Mouse (Mus musculus) c-Kit-positive CD71-positive TER-119-negative erythroid progenitor cells, embryonic 14.5 days (primary cell): ENCODE results near the gene Gja5.
A peak's percentile ranks its signal among the peaks of the same experiment; 100 is the strongest.

Experiments
- DNase-seq: peaks from one replicate; pipeline ENCODE4 v3.0.0-alpha.2; 2013; ENCODE audit warnings: low read depth

Gja5 gene

DNA sequence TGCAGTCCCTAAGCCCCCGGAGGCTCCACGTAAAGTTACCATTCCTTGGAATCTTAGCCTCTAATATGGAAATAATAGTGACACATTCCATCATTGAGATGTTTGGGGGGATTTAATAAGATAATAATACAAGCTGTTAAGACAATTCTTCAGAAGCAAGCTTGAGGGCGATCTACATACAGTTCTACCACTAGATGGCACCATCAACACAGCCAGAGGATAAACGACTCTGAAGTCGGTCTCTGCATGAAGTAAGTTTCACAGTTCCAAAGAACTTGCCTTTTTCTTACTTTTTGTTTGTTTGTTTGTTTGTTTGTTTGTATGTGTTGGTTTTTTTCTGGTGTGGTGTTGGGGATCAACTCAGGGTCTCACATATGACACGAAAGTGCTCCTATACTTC is 31.7 kb downstream of the Gja5 start:
- DNase-seq: peak; percentile 32

DNA sequence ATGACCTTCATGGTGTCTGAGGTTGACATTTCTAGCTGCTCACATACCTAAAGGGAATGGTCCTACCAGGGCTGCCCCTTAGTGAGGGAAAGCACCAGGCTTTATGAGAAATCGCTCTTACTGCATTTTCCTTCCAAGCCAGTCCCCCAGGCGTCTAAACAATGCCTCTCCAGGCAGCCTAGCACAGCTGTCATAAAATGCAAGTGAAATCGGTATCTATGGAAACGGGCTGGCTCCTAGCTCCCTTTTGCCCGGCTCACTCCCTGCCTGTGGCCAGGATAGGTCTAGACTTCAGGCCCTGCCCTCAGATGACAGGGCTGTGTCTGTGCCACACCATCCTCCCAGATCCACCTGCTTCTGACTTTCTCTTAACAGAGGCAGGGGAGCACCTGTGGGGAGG is 33.1 kb downstream of the Gja5 start:
- no peak for DNase-seq

DNA sequence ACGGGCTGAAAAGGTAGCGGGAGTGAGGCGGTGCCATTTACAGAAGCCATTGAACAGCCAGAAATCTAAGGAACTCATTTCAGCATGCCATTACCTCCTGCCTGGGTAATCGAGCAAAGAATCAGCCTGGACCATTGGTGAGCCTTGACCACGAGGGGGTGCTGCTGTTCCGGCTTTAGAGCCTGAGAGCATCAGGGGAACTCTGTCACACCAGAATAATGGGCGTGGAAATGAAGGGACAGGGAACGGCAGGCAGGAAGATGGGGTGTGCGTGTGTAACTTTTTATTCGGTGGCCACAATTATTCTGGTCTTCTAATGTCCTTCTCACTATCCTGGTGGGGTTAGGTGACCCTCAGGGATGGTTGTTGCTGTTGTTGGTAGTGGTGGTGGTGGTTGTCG is 34.2 kb downstream of the Gja5 start:
- DNase-seq: peak; percentile 52

DNA sequence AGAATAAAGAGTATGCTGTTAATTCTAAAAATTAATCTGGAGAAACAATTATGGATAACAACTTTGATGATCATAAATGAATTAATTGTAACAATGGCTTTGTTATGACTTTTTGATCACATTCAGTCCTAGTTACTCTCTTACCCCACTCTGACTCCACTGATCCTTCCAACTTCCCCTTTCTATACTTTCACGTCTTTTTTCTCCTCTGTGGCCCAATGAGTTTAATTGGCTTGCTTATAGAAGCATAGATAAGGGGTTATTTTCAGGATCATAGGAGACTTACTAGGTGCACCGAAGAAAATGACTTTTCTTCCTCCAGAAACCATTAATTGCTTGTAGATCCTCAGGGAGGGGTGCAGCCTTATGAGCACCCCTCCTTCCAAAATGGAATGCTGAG is 38.2 kb downstream of the Gja5 start:
- no peak for DNase-seq

DNA sequence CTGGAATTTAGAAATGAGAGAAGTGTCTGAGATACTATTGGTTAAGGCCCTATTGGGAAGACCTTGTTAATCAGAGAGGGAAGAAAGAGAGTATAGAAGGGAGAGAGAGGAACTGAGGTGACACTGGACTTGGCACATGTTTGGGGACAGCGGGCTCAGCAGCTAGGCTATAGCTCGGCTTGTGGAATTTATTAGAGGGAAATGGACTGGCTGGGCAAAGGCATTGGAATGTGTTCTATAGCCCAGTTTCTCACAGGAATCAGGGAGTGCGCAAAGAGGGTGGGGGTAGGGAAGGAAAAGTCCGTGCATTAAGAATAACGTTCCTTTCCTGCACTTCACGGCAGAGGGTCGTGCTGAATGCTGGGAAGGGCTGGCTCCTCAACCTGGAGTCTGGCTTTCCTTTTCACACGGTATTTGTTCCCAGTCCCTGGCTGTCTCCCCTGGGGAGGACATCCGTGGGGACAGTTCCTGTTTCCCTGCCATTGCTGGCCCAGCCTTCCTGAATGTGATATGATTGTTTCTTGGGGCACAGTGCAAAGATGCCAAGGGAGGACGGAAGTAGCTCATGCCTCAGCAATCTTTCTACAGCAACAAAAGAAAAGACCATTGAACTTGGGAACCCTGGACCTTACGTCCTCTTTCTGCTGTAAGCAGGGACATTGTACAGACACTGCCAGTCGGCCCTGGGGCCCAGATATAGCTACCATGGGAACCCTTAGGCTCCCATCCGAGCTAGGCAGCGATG is 49.2 kb downstream of the Gja5 start:
- no peak for DNase-seq

DNA sequence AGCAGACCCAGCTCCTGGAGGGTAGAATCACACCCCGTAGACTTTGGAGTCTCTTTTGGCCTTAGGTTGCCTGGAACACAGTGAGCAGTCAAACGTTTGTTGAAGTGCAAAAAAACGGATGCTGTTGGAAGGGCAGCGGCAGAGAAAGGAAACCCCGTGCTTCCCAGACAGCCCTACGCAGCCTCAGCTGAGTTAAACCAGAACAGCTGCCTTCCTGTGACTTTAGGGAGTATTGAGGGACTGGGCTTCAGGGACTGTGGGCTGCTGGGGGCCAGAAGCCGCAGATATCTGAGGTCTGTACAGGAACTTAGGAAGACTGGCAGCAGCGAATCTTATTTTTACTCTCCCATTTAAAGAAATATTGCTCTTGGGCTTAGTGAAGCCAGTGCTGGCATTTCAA is 56.1 kb downstream of the Gja5 start:
- no peak for DNase-seq

DNA sequence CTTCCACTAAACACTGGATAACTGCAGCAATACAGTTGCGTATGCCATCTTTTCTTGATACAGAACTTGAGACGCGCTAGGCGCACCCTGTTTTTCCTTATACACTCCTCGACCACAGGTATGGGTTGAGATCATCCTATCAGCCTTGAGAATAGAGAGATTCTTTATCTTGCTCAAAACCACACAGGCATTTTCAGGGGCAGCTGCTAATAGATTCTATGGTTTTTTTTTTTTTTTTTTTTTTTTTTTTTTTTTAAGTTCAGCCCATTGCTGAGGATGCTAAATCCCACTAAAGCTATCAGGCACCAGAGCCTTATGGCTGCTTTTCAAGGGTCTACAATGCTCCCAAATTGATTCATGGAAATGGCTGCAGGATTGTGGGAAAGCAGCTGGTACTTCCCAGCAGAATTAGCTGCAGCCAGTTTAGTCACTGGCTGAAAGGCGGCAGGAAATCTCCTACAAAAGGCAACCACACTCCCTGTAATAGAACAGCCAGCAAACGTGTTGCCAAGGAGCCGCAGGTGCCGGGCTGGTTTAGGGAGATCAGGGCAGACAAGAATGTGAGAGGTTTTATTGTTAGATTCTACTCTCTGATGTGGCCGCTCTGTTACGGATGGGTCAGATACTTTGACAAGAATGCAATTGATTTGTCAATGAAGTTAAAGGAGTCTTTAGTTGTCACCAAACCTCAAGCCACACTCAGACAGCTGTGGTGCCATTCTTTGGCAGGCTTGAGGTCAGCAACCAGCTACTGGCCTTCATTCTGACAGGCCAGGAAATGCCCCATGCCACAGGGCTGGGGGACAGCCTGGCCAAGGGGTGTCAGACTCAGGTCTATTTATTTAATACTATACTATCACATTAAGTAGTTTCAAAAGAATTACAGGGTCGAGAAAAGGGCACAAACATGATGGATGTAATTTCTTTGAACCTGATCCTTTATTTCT is 58.9 kb downstream of the Gja5 start:
- DNase-seq: no peak

DNA sequence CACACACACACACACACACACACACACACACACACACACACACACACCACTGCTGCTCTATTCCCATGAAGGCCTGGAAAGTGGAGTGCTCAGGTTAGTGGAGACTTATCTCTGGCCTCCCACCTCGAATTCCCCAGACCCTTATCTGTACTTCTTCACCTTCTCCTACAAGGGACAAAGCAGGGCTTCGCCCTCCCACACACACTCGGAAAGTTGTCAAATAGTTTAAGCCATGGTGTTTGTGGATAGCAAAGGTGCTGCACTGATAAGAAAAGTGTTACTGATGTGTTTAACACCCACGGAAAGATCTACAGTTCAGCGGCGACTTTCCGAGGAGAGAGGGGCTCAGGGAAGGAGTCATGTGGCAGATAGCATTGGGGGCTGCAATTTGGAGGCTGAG is 66.5 kb downstream of the Gja5 start:
- peak; percentile 9 for DNase-seq

DNA sequence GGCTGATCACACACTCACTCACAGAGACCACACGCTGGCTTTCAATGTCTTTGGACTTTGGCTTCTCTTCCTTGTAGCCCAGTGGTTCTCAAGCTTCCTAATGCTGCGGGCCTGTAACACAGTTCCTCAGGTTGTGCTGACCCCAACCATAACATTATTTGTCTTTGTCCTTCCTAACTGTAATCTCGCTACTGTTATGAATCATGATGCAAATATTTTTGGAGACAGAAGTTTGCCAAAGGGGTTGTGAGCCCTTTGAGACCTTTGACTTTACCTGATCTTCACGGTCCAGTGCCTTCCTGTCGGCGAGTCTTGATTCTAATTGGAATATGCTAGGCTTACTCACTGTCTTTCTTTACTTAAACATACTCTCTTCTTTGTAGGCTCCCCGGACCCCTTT is 70.0 kb downstream of the Gja5 start:
- DNase-seq: no peak

DNA sequence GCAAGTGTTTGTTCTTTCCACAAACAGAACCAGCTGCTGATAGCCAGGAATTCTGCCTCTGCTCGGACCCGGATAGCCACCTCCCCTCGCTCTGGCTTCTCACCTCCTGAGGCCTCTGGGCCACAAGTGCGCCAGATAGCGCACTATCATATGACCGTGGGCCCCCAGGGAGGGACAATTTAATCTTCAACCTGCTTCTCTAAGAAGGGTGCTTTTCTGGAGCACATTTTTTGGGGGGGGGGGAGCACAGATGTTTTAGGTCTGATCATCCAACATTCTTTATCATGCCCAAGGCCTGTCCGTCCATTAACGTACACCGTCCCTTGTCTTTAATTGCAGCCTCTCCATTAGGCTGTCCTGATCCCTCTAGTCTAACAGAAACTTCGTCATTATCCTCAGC is 71.1 kb downstream of the Gja5 start:
- DNase-seq: no peak

DNA sequence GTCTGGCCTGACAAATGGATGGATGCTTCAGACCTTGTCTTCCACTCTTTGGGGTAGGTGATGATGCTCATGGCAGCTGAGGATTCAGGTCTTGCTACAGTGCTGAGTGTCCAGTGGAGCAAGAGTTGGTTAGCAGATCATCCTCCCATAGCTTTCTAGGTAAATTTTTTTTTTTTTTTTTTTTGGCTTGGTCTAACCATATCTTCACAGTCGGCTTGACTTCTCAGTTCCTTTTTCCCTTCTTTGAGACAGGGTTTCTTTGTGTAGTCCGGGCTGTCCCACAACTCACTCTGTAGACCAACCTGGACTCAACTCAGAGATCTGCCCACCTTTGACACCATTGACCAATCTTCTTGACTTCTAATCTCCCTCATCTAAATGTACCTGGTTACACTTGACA is 73.0 kb downstream of the Gja5 start:
- no peak for DNase-seq

DNA sequence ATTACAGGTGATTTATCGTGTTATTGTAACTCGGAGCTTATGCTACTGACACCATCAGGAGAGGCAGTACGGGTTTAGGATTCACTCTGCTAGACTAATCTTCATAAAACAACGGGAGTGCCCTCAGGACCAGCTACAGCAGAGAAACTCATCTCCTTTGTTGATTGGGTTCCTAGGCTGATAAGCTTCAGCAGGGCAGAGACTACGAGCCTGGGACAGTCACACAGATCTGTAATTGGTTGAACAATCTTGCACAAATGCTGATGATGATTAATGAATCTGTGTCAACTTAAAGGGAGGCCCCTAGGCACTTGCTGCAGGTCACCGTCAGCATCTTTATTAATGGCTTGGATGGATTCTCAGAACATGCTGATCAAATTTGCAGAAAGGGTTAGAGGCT is 74.0 kb downstream of the Gja5 start:
- DNase-seq: no peak

DNA sequence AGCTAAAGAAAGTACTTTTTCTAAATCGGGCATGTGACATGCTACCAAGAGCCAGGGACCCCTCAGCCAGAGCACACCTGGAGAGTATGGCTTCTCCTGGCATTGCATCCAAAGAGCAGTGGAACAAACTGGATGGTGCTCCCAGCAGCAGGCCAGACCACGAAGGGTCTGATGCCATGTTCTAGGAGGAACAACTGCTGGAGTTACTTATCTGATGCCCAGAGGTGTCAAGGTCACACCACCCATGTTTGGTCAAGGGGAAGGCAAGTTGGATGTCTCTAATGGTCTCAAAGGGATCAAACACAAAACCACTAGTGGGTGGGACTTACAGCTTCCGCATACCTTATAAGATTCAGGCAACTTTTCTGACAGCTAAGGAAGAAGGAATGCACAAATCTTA is 74.5 kb downstream of the Gja5 start:
- no peak for DNase-seq

DNA sequence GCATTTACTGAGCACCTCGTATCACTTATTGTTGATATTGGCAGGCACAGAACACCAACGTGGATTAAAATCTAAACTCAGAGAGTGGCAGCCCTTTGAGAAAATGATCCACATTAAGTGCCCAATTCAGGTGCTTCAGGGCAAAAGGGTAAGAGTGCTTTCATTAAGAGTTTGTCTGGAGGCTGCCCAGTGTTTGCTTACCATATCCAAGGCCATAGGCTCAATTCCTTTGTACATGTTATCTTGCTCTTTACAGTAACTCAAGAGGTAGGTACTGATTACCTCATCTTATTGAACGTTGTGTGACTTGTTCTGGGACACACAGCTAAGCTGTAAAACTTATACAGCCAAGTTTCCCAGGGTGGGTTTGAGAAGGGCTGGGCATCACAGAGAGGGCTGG is 77.3 kb downstream of the Gja5 start:
- DNase-seq: no peak

DNA sequence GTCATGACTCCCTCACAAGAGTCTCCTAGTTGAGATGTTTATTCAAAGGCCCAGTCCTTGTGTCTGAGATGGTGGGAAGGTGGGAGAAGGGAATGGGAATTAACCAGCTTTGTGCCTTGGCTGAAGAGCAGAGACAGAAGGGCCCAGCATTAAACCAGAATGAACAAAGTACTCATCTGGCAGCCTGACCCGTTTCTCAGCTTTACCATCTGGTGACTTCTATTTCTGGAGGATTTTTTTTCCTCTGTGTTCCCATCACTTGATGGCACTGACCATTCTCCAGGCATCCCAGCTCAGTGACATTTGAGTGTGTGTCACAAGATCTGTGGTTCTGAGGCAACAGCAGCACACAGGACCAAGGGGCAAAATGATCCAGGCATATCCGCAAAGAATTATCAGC is 78.2 kb downstream of the Gja5 start:
- no peak for DNase-seq

DNA sequence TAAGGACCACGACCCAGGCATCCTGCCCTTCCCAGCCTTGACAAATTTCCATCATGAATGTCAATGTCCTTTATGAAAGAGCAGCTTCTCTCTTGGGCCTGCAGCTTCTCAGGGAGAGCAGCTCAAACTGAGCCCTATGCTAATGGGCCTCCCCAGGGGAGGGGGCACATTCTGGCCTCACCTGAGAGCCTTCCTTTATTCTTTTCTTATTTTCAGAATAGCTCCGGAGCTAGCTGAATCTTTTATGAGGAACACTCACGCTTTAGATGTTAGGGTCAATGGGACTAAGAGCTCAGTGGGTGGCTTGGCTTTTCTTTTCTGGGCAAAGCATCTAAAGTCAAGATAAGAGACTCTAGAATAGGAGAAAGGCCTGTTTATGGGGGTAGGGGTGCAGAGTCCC is 88.0 kb downstream of the Gja5 start:
- DNase-seq: no peak

DNA sequence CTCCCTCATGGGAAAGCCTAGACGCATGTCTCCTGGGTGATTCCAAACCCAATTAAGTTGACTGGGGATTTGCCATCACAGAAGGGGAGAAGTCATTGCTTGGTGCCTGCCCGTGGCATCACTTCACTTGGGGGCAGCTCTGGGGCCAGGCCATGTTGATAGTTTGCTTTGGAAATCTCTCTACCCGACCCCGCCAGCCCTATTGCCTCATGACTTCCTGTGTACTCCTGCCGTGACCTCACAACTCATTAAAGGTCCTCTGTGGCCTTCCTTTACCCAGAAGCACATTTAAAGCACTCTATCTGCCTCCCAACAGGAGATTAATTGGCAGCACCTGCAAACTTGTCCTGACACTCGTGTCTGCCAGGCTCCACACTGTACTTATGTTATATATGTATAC is 93.3 kb downstream of the Gja5 start:
- DNase-seq: no peak

DNA sequence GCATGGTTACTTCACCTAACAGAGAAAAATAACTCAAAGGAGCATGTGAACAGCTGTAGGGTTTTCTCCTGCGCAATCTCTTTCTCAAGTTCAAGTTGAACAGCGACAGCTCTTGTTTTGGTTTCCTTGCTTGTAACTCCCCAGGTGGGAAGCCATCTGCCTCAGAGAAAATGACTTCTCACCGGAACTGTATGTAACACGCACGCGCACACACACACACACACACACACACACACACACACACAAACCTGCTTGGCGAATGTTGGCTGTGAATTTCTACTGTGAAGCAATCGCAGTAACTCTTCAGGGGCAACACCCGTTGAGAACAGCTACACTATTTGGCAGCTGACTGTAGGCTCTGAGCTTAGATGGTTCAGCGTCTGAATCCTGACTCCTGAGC is 98.6 kb downstream of the Gja5 start:
- DNase-seq: no peak

DNA sequence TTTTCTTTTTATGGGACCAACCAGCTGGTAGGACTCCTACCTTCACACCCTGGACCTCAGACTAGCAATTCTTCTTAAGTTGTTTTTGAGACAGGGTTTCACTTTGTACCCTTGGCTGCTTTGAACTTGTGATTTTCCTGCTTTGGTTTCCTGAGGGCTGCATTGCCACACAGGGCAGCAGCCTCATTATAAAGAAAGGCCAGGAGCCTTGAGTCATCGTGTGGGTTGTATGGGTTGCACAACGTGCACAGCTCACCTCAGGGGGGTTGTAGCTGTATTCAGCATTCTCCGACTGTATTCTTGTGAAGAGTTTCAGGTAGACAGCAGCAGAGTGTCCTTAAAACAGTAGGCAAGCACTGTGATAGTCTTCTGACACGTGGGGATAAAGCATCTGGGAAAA is 100.0 kb downstream of the Gja5 start:
- no peak for DNase-seq

DNA sequence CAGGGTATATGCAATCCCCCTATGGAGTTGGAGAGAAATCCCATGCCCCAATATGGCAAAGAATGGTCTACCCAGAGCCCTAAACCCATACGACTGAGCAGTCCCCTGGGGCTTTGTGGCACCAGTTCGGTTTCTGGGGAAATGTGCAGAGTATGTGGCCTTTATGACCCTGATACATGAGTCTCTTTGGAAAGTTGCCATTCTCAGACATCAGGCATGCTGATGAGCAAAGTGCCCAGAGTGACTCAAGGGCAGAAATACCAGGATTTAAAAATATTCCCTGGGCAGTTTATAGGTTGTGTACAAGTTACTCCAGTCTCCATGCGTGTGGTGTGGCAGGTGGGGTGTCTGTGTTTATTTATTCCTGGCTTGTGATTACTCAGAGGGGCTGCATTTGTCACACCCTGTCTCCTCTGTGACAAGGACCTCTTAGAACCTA is 102.5 kb downstream of the Gja5 start:
- no peak for DNase-seq

DNA sequence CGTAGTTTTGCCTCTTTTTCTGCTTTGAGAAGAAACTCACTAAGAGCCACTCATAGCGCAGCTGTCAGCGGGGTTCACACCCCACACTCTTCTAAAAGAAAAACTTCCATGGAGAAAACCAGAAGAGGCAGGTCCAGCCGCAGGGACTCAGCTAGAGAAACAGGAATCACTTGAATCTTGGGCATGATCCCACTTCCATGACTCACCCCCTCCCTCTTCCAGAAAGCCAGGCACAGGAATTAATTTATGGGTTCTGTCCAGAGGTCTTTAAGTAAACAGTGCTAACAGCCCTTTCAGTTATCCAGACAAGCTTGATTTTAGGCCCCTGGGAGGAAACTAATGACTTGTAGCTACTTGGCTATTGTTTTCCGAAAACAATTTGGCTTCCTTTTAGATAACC is 120.7 kb downstream of the Gja5 start:
- DNase-seq: no peak

DNA sequence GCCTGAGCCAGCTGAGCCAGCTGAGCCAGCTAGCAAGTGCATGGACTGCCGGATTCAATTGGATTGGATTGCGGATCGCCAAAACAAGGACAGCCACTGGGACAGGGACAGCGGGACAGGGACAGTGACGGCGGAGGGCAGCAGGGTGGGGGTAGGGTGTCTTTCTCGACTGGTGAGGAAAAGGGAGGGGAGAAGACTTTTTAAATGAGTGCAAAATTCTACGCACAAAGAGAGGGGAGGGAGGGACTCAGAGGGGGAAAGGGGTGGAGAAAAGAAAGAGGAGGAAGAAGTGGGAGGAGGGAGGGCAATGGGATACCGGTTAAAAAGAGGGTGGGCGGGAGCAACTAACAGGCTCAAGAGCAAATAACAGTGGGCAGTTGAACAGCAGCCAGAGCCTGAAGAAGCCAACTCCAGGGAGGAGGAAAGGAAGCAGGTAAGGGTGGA is 127.6 kb downstream of the Gja5 start:
- no peak for DNase-seq

DNA sequence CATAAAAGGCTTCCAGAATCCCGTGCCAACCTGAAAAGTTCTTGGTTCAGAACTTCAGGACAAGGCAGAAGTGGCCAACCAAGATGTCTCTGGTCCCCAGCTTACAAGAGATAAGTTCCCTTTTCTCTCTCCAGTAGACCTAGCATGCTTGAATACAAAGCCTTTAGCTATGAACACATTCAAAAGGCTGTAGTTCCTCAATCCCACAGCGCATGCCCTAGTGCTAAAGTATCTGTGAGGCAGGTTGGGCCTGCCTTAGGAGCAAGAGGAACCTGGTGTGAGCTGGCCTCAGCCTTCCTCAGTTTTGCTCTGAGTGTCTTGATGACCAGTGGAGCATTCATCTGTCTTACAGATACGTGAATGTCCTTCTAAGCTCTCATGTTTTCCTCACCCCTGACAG is 131.1 kb downstream of the Gja5 start:
- DNase-seq: no peak
